Mouse (Mus musculus): ENCODE measurements at regions not wholly inside any gene's neighbourhood (a gene's known extent, or its start where the extent isn't known, plus 50 kb on each side); places are given as distances from the start of the nearest gene placed in this dataset.

- ATAC-seq (ENCODE audit: insufficient read depth) (no peak), DNase-seq (no peak)
- no peak for TF ChIP-seq CTCF (IDR thresholded peaks at IDR 0.05; ENCODE audit: low read depth)
- no peak overlapping the region for H3K27ac ChIP-seq (ENCODE audit: low read depth)
- 73% methylated on average over 6 of the region's 6 CpGs for WGBS
- H3K36me3 ChIP-seq (ENCODE audit: insufficient read depth): no peaks in the 10 kb centered on the region
- H3K9ac ChIP-seq: no peak overlapping the region
- no peaks in the 10 kb centered on the region for H3K27me3 ChIP-seq (ENCODE audit: insufficient read depth, low read length)
- H3K4me2 ChIP-seq: no peak overlapping the region
- no peaks in the 10 kb centered on the region for H3K9me3 ChIP-seq (ENCODE audit: low read depth, low read length)
- H3K4me3 ChIP-seq (ENCODE audit: low read depth, low read length): no peak overlapping the region
- no peaks in the 10 kb centered on the region for H3K4me1 ChIP-seq (ENCODE audit: insufficient read depth)
Observed at GRCm38 (mm10) chr3:80205351-80205750, 321.0 kb downstream of the Fam198b start.

GRCm38 (mm10) chr3:80207022-80207421 lies 322.7 kb downstream of the Fam198b start:
- no peaks in the 10 kb centered on the region for H3K36me3 ChIP-seq (ENCODE audit: insufficient read depth)
- no peak for DNase-seq
- no peak for TF ChIP-seq CTCF (IDR thresholded peaks at IDR 0.05; ENCODE audit: low read depth)

DNA sequence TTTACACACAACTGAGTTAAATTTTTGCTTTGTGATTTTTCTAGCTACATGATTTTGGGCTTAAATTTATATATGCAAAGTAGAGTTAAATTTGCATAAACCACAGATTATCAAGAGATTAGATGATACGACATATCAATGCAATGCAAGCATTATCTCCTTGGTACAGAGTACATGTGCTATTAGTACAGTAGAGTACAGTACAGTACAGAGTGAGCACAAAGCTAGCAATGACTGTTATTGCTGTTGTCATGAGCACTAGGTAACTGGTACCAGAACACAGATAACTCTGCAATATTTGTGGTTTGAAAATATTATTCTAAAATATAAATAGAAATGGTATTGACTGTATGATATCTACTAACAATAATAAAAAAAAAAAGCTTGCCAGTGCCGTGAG lies 323.7 kb downstream of the Fam198b start:
- H3K4me2 ChIP-seq: no peak overlapping the region
- H3K4me3 ChIP-seq (ENCODE audit: low read depth, low read length): no peak overlapping the region
- no peak for ATAC-seq (ENCODE audit: insufficient read depth)
- no peaks in the 10 kb centered on the region for H3K9me3 ChIP-seq (ENCODE audit: low read depth, low read length)
- H3K4me1 ChIP-seq (ENCODE audit: insufficient read depth): no peaks in the 10 kb centered on the region
- no peak for DNase-seq
- 85% methylated on average over 2 of the region's 2 CpGs for WGBS
- H3K36me3 ChIP-seq (ENCODE audit: insufficient read depth): no peaks in the 10 kb centered on the region
- H3K9ac ChIP-seq: no peak overlapping the region
- H3K27ac ChIP-seq (ENCODE audit: low read depth): no peak overlapping the region
- no peaks in the 10 kb centered on the region for H3K27me3 ChIP-seq (ENCODE audit: insufficient read depth, low read length)
- no peak for TF ChIP-seq CTCF (IDR thresholded peaks at IDR 0.05; ENCODE audit: low read depth)

More at GRCm38 (mm10) chr3:80207022-80207421, 322.7 kb downstream of the Fam198b start:
- no peaks in the 10 kb centered on the region for H3K4me1 ChIP-seq (ENCODE audit: insufficient read depth)
- ATAC-seq (ENCODE audit: insufficient read depth): no peak
- H3K9me3 ChIP-seq (ENCODE audit: low read depth, low read length): no peaks in the 10 kb centered on the region
- H3K4me3 ChIP-seq (ENCODE audit: low read depth, low read length): no peak overlapping the region
- no peak overlapping the region for H3K4me2 ChIP-seq
- H3K27ac ChIP-seq (ENCODE audit: low read depth): no peak overlapping the region
- no peaks in the 10 kb centered on the region for H3K27me3 ChIP-seq (ENCODE audit: insufficient read depth, low read length)
- H3K9ac ChIP-seq: no peak overlapping the region
- 43% methylated on average over 1 of the region's 1 CpGs for WGBS

DNA sequence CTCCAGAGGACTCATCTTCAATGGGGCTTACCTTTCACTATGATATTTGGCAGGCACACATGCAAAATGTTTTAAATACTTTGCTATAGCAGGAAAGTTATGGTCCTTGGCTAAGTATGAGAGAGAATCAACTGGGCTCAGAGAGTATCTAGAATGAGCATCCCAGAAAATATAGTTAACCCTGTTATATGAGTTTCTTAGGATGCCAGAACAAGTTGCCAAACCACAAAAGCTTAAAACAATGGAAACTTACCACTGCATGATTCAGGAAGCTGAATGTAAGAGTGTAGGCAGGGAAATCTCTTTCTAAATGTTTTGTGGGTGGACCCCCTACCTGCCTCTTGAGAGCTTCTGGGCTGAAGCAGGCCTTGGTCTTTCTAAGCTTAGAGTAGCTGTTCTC lies 325.3 kb downstream of the Fam198b start:
- Histone ChIP-seq H3K27me3 (ENCODE audit: insufficient read depth, low read length) (no peaks in the 10 kb centered on the region), H3K4me3 (ENCODE audit: low read depth, low read length) (no peak overlapping the region), H3K9ac (no peak overlapping the region), H3K4me2 (no peak overlapping the region), H3K9me3 (ENCODE audit: low read depth, low read length) (no peaks in the 10 kb centered on the region), H3K36me3 (ENCODE audit: insufficient read depth) (no peaks in the 10 kb centered on the region), H3K27ac (ENCODE audit: low read depth) (no peak overlapping the region), H3K4me1 (ENCODE audit: insufficient read depth) (no peaks in the 10 kb centered on the region)
- no peak for TF ChIP-seq CTCF (IDR thresholded peaks at IDR 0.05; ENCODE audit: low read depth)
- ATAC-seq (ENCODE audit: insufficient read depth): no peak
- DNase-seq: no peak

DNA sequence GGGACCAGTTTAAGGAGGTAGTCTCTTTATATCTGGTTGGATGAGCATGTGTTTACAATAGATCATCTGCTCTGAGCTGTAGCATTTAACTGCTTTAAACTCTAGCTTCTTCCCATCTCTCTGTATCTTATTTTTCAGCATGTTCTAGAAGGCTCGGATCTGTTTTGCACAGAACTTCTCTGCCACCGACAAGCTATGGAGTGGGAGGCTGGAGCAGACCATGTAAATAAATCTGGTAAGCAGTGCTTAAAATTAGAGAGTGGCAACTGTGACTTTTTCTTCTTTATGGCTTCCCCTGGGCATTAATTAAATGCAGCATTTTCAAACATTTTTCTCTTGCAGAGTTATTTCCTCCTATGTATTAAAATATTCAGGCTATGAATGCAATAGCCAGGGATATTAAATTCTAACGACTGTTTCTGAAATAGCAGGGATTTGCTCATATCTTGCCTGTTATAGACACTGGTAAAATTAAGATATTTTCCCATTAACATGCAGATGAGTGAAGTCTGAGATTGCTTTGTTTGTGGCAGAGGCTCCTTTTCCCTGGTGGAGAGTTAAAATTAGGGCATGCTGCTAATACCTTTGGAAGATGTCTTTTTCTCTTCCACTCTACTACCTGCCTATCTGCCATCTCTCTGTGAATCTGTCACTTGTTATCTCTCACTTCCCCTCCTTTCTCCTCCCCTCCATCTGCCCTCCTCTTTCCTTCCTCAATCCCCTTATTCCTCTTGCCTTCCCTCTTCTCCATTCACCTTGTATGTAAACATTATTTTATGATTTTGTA lies 327.2 kb downstream of the Fam198b start:
- no peaks in the 10 kb centered on the region for H3K27me3 ChIP-seq (ENCODE audit: insufficient read depth, low read length)
- no peak overlapping the region for H3K9ac ChIP-seq
- ATAC-seq (ENCODE audit: insufficient read depth) (no peak), DNase-seq (no peak)
- no peak overlapping the region for H3K4me2 ChIP-seq
- H3K27ac ChIP-seq (ENCODE audit: low read depth): no peak overlapping the region
- H3K36me3 ChIP-seq (ENCODE audit: insufficient read depth): no peaks in the 10 kb centered on the region
- no peaks in the 10 kb centered on the region for H3K9me3 ChIP-seq (ENCODE audit: low read depth, low read length)
- no peak overlapping the region for H3K4me3 ChIP-seq (ENCODE audit: low read depth, low read length)
- TF ChIP-seq CTCF (IDR thresholded peaks at IDR 0.05; ENCODE audit: low read depth): no peak
- H3K4me1 ChIP-seq (ENCODE audit: insufficient read depth): no peaks in the 10 kb centered on the region
- 53% methylated on average over 3 of the region's 3 CpGs for WGBS

DNA sequence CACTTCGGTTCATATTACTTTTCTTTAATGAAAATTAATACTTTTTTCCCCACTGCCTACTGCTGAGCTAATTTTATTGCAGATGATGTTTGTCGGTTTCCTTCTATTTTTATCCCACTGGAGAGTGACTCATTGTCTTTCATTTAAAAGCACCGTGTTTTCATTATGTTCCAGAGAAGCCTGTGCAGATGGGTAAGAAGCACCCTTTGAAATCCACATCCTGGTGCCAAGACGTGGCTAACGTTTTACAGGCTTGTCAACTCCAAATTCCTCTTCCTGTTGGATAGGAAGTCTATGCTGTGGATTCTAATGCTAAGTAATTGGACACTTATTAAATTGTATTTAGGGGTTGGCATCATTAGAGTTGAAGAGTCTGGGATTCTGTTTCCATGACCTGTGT lies 364.3 kb downstream of the Fam198b start:
- TF ChIP-seq CTCF (IDR thresholded peaks at IDR 0.05; ENCODE audit: low read depth): no peak
- 50% methylated on average over 5 of the region's 5 CpGs for WGBS

DNA sequence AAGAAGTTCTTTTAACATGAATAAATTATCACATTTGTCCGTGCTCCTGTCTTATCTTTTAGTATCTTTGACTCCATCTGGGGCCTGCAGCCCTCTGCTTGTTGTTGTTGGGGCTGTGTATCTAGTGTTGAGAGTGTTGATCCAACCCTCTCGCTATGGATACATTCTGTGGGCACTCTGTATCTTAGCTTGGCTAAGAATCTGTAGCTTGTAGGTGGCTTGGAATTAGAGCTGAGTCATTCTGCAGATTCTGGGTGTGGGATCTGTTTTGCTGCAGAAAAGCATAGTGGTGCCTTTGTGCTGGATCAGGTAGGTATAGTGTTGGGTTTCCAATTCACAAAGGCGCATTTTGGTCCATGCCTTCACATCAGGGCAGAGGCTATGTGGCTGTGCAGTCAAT lies 365.6 kb downstream of the Fam198b start:
- H3K4me1 ChIP-seq (ENCODE audit: insufficient read depth): no peaks in the 10 kb centered on the region
- H3K9me3 ChIP-seq (ENCODE audit: low read depth, low read length): no peaks in the 10 kb centered on the region
- no peak for TF ChIP-seq CTCF (IDR thresholded peaks at IDR 0.05; ENCODE audit: low read depth)
- DNase-seq (no peak), ATAC-seq (ENCODE audit: insufficient read depth) (no peak)
- no peaks in the 10 kb centered on the region for H3K27me3 ChIP-seq (ENCODE audit: insufficient read depth, low read length)
- no peak overlapping the region for H3K27ac ChIP-seq (ENCODE audit: low read depth)
- no peak overlapping the region for H3K4me3 ChIP-seq (ENCODE audit: low read depth, low read length)
- WGBS: 63% methylated on average over 3 of the region's 3 CpGs
- H3K4me2 ChIP-seq: no peak overlapping the region
- no peaks in the 10 kb centered on the region for H3K36me3 ChIP-seq (ENCODE audit: insufficient read depth)
- H3K9ac ChIP-seq: no peak overlapping the region

More for the DNA sequence above, 364.3 kb downstream of the Fam198b start:
- Histone ChIP-seq H3K27me3 (ENCODE audit: insufficient read depth, low read length) (no peaks in the 10 kb centered on the region), H3K4me1 (ENCODE audit: insufficient read depth) (no peaks in the 10 kb centered on the region), H3K4me3 (ENCODE audit: low read depth, low read length) (no peak overlapping the region), H3K36me3 (ENCODE audit: insufficient read depth) (no peaks in the 10 kb centered on the region), H3K9me3 (ENCODE audit: low read depth, low read length) (no peaks in the 10 kb centered on the region), H3K4me2 (no peak overlapping the region), H3K27ac (ENCODE audit: low read depth) (no peak overlapping the region), H3K9ac (no peak overlapping the region)
- ATAC-seq (ENCODE audit: insufficient read depth): no peak
- DNase-seq: no peak

Measured in lung, embryonic 14.5 days (tissue).